Mouse (Mus musculus) forebrain, postnatal 0 days (tissue): ENCODE data around the gene Rai14. TPM values are rescaled to one million over a fixed set of nuclear protein-coding genes. Genes with fewer than 3 reads are reported as not detected.
A peak's percentile ranks its signal among the peaks of the same experiment; 100 is the strongest.

ENCODE experiments used
- ATAC-seq: fragments of 200-750 bp; cut with Nextera tagmentation; 2 replicates; pipeline ENCODE4 v1.8.0; 2017; ENCODE audit warnings: mild to moderate bottlenecking, moderate library complexity
- DNase-seq: peaks from one replicate; pipeline ENCODE4 v3.0.0-alpha.2; 2015
- H3K27ac ChIP-seq: fragments of 300-500 bp; sonication (generic); 2 replicates; pipeline ENCODE4 v1.5.1; 2014; ENCODE audit warnings: low read depth, mild to moderate bottlenecking, antibody characterized with exemption, low read length, moderate library complexity, mixed read lengths
- H3K27me3 ChIP-seq: fragments of 300-500 bp; sonication (generic); 2 replicates; pipeline ENCODE4 v1.6.1; 2014; ENCODE audit warnings: mild to moderate bottlenecking, low read length, mixed read lengths; ENCODE audit not compliant: insufficient read depth
- H3K36me3 ChIP-seq: fragments of 300-500 bp; sonication (generic); 2 replicates; pipeline ENCODE4 v1.6.1; 2014; ENCODE audit warnings: mild to moderate bottlenecking, moderate library complexity; ENCODE audit not compliant: insufficient read depth
- H3K4me1 ChIP-seq: fragments of 300-500 bp; sonication (generic); 2 replicates; pipeline ENCODE4 v1.6.1; 2014; ENCODE audit warnings: antibody characterized with exemption; ENCODE audit not compliant: insufficient read depth
- H3K4me2 ChIP-seq: fragments of 300-500 bp; sonication (generic); 2 replicates; pipeline ENCODE4 v1.6.1; 2014; ENCODE audit warnings: low read depth, mild to moderate bottlenecking, moderate library complexity
- H3K4me3 ChIP-seq: fragments of 300-500 bp; sonication (generic); 2 replicates; pipeline ENCODE4 v1.5.1; 2014; ENCODE audit warnings: low read depth, low read length, mixed read lengths
- H3K9ac ChIP-seq: fragments of 300-500 bp; sonication (generic); 2 replicates; pipeline ENCODE4 v1.6.1; 2014; ENCODE audit warnings: mild to moderate bottlenecking
- H3K9me3 ChIP-seq: fragments of 300-500 bp; sonication (generic); 2 replicates; pipeline ENCODE4 v1.6.1; 2016; ENCODE audit warnings: low read length
- CTCF ChIP-seq: sonication (generic); IDR thresholded peaks from 2 replicates; pipeline ENCODE4 v1.5.1; 2016; ENCODE audit warnings: antibody characterized with exemption, control low read depth, low read depth
- WGBS: fragments of 180-500 bp; shearing (Covaris S2); extraction: QIAGEN DNeasy Blood & Tissue Kit; methylation state at CpG from one replicate; pipeline ENCODE4 v1.1.7; 2014; 5-methylcytosine and 5-hydroxymethylcytosine counted together
- polyA plus RNA-seq: library from polyadenylated mRNA; unstranded; fragments of >200 nt; fragmentation: Nextera tagmentation; extraction: Ambion mirVana; gene quantifications from 2 replicates; pipeline ENCODE4 v1.2.1, GENCODE M21; 2015
- total RNA-seq: library from RNA; depleted of rRNA; stranded (reverse); fragments of >200 nt; gene quantifications from 2 replicates; pipeline ENCODE4 v1.2.3, GENCODE M21; 2014

Rai14 gene
- total and polyA plus RNA-seq, 2 experiments from 2014 or later: 5.5 to 12.7 TPM

DNA sequence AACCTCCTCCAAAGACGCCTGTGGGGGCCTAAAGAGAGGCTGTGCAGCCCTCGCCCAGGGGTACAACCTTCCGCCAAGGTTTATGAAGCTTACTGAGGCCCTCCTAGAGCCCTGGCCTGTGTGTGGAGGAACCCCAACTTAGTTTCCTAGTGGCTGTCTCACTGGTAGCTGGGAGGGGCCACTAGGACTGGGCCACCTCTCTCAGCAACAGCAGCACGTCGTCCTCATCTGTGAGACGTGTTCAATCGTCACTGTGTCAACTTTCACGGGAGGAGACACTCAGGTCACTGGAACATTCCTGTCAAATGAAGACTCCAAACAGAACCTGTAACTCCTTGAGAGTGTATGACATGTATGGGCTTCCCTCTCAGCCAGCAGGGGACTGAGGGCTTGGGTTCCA is 8.0 kb downstream of the Rai14 start:
- Histone ChIP-seq H3K4me1 (no peaks in the 10 kb centered on the region), H3K36me3 (no peaks in the 10 kb centered on the region), H3K4me3 (no peak overlapping the region), H3K27me3 (no peaks in the 10 kb centered on the region), H3K9ac (no peak overlapping the region), H3K9me3 (no peaks in the 10 kb centered on the region), H3K4me2 (no peak overlapping the region), H3K27ac (no peak overlapping the region)
- ATAC-seq: no peak
- TF ChIP-seq CTCF: no peak
- DNase-seq: no peak
- 87% methylated on average over 8 of the region's 8 CpGs for WGBS

DNA sequence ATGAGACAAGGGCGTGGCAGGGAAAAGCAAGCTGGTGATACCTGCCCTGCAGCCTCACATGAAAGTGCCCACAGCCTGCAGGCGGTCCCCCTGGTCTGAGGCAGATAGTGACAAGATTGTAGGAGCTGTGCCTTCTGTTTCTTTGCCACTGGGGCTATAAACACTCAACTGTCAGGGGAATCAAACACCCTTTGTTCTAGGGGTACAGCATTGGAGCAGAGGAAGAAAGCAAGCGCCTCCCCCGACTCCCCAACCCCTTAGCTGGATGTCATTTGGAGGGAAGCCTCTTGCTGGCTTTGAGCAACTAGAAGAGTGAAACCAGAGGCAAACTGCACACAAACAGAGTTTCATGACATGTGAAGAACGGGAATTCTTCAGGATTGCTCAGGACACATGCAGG is 8.7 kb downstream of the Rai14 start:
- DNase-seq (no peak), ATAC-seq (peak; percentile 27; the same call in 1 of the 2 replicates)
- H3K27me3 ChIP-seq: no peaks in the 10 kb centered on the region
- no peaks in the 10 kb centered on the region for H3K36me3 ChIP-seq
- H3K9ac ChIP-seq: no peak overlapping the region
- 63% methylated on average over 5 of the region's 5 CpGs for WGBS
- no peak overlapping the region for H3K27ac ChIP-seq
- no peaks in the 10 kb centered on the region for H3K9me3 ChIP-seq
- no peak overlapping the region for H3K4me2 ChIP-seq
- no peaks in the 10 kb centered on the region for H3K4me1 ChIP-seq
- H3K4me3 ChIP-seq: no peak overlapping the region
- no peak for TF ChIP-seq CTCF

DNA sequence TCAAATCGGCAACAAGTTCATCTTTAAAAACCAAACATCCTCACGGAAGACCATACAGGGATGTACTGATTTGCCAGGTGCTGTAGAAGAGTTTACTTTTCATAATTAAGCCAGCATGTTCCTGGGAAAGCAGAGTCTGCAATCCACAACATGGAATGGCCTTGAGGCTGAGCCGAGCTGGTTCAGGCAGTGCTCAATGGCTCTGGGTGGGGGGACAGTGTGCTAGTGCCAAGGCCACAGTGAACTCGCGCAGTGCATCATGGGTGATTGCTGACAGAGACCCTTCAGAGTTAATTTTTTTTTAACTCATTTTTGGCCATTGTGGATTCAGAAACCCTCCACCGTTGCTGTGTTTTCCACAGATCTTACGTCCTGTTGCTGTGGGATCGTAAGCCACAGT is 10.1 kb downstream of the Rai14 start:
- DNase-seq: no peak
- no peak overlapping the region for H3K27ac ChIP-seq
- no peak for ATAC-seq
- 75% methylated on average over 8 of the region's 8 CpGs for WGBS
- no peak overlapping the region for H3K9ac ChIP-seq
- no peak overlapping the region for H3K4me2 ChIP-seq
- no peaks in the 10 kb centered on the region for H3K36me3 ChIP-seq
- H3K9me3 ChIP-seq: no peaks in the 10 kb centered on the region
- no peak for TF ChIP-seq CTCF
- H3K4me1 ChIP-seq: no peaks in the 10 kb centered on the region
- H3K27me3 ChIP-seq: no peaks in the 10 kb centered on the region
- no peak overlapping the region for H3K4me3 ChIP-seq

DNA sequence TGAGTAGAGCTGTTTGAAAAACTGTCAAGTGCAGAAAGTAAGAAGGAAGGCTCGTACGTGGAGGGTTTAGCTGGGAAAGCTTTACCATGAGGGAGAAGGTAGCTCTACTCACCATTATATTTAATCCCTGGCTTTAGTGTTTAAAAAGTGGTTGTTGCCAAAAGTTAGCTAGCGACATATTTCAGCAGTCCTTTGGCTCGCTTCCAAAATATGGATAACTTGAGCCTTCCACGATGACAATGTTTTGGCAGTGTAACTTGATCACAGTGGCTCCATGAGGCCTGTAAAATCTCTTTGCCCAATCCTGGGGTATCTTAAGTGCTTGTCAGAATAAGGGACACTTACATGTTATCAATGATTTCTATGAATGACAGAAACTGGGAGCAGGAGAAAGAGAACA is 12.9 kb downstream of the Rai14 start:
- WGBS: 68% methylated on average over 5 of the region's 5 CpGs
- TF ChIP-seq CTCF: no peak
- Histone ChIP-seq H3K9ac (no peak overlapping the region), H3K4me2 (no peak overlapping the region), H3K27ac (no peak overlapping the region), H3K36me3 (no peaks in the 10 kb centered on the region), H3K9me3 (no peaks in the 10 kb centered on the region), H3K4me3 (no peak overlapping the region), H3K4me1 (no peaks in the 10 kb centered on the region), H3K27me3 (no peaks in the 10 kb centered on the region)
- no peak for ATAC-seq
- no peak for DNase-seq

DNA sequence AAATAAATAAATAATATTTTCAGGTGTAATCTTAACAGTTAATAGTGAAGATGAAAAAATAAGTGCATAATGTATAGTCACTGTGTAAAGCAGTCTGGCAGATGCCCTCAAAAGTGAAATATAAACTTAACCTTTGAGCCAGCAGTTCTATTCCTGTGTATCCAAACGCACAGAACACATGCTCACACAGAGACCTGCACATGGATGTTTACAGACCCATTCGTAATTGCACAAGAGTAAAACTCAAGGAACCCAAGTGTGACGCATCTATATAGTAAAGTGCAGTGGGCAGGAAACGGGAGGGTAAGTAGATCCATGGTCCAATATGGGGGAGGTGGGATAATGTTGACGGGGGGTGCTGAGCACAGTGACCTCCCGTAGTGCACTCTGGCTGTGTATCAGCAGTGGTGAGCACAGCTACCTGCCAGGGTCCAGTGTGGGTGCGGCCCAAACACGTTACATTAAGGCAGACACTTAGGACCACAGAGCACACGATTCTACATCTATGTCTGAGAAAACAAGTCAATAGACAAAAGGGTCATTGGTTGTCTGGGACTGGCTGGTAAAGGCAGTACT is 13.4 kb downstream of the Rai14 start:
- H3K36me3 ChIP-seq: no peaks in the 10 kb centered on the region
- no peaks in the 10 kb centered on the region for H3K4me1 ChIP-seq
- no peak overlapping the region for H3K4me3 ChIP-seq
- WGBS: 96% methylated on average over 9 of the region's 9 CpGs
- no peak overlapping the region for H3K9ac ChIP-seq
- H3K9me3 ChIP-seq: no peaks in the 10 kb centered on the region
- H3K27ac ChIP-seq: no peak overlapping the region
- no peak for ATAC-seq
- no peak for DNase-seq
- no peaks in the 10 kb centered on the region for H3K27me3 ChIP-seq
- no peak overlapping the region for H3K4me2 ChIP-seq
- TF ChIP-seq CTCF: no peak

DNA sequence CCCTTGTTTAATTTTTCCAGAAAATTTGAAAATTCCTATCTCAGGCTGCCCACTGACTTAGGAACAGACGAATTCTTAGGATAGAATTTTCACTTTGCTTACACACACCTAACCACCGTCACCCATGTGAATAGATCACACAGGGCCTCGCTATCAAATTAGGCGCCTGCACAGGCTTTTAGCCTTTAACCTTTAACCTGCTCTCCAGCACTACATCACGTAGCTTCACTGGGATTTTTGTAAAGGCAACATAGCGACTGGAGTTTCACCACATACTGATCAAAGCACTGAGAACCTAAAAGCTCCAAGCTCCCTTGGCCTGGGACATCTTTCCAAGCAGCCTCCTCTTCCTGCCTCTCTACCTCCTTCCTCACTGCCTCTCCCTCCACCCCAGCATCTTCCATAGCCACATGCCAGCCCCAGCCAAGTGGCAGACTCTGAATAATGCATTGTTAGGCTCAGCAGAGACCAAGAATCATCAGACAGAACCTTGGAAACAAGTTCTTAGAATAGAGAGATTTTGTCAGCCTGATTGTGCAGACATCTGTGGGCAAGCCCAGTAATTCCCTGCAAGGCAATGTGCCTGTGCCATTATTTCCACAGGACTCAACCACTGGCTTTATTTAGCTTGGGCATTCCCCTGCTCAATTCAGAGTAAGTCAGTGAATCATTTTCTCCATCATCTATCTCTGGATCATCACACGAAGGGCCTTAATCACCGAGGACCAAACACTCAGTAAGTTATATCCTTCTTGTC is 17.8 kb downstream of the Rai14 start:
- WGBS: 65% methylated on average over 8 of the region's 8 CpGs
- 0 out of 2 replicates have a peak overlapping the region, but pooled peaks have one; percentile 23 for H3K27ac ChIP-seq
- no peak for TF ChIP-seq CTCF
- H3K27me3 ChIP-seq: no peaks in the 10 kb centered on the region
- DNase-seq (no peak), ATAC-seq (peak; percentile 88)
- H3K4me2 ChIP-seq: no peak overlapping the region
- no peaks in the 10 kb centered on the region for H3K9me3 ChIP-seq
- H3K36me3 ChIP-seq: no peaks in the 10 kb centered on the region
- no peak overlapping the region for H3K9ac ChIP-seq
- peaks cover 6% of the 10 kb centered on the region for H3K4me1 ChIP-seq
- no peak overlapping the region for H3K4me3 ChIP-seq

DNA sequence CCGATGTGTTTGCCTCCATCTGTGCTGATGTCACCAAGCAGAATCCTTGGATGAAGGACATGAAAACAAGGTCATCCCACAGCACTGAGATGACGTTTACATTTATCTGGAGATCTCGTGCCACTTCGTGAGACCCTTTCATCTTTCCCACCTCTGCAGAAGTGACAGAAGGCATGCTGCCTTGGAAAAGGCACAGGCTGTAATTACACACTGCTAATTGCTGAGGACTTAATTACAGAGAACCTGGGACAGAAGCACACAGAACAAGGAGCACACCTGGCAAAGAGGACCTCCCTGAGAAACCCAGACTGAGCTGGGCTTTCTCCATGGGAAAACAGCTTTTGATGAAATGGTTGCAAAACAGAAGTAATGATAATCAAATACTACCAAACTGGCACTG is 21.8 kb downstream of the Rai14 start:
- no peak overlapping the region for H3K4me2 ChIP-seq
- no peaks in the 10 kb centered on the region for H3K36me3 ChIP-seq
- ATAC-seq (no peak), DNase-seq (no peak)
- H3K4me1 ChIP-seq: peaks cover 15% of the 10 kb centered on the region
- 31% methylated on average over 4 of the region's 4 CpGs for WGBS
- no peaks in the 10 kb centered on the region for H3K27me3 ChIP-seq
- no peaks in the 10 kb centered on the region for H3K9me3 ChIP-seq
- H3K4me3 ChIP-seq: no peak overlapping the region
- TF ChIP-seq CTCF: no peak
- no peak overlapping the region for H3K27ac ChIP-seq
- H3K9ac ChIP-seq: no peak overlapping the region
